Mouse (Mus musculus): Measurements from ENCODE around the gene Prpf3. TPM values are rescaled to one million over a fixed set of nuclear protein-coding genes. Genes with fewer than 3 reads are reported as not detected.
"Not testable (repeated sequence)": the region's sequence is repeated elsewhere in the genome, so short reads cannot be mapped to it uniquely, and the experiment has no call there.

Gene Prpf3
- polyA plus RNA-seq, 1 experiment from 2014 or later, result 35.7 TPM

- 0 out of 2 replicates have a peak overlapping the region, but pooled peaks have one; percentile 0 for H3K9ac ChIP-seq
- DNase-seq (ENCODE audit: low spot score) (no peak), ATAC-seq (ENCODE audit: low FRiP score) (no peak)
- no peaks in the 10 kb centered on the region for H3K27me3 ChIP-seq (ENCODE audit: control insufficient read depth, insufficient read depth, low read length)
- peak overlapping the region; percentile 60 for H3K4me2 ChIP-seq (replicated peaks)
- no peaks in the 10 kb centered on the region for H3K9me3 ChIP-seq (ENCODE audit: control insufficient read depth, low read length)
- 93% methylated on average over 3 of the region's 3 CpGs for WGBS
- no peak overlapping the region for H3K27ac ChIP-seq
- H3K36me3 ChIP-seq (replicated peaks; ENCODE audit: control insufficient read depth, insufficient read depth), result no peaks in the 10 kb centered on the region
- 0 out of 2 replicates have a peak overlapping the region, but pooled peaks have one; percentile 3 for H3K4me3 ChIP-seq (replicated peaks; ENCODE audit: low read length)
- H3K4me1 ChIP-seq (replicated peaks; ENCODE audit: control insufficient read depth, insufficient read depth, low read length), result peaks cover 35% of the 10 kb centered on the region
These were observed 39.0 kb downstream of the Prpf3 start for GRCm38 (mm10) chr3:95816681-95817080.

GRCm38 (mm10) chr3:95808384-95808783 is 47.3 kb downstream of the Prpf3 start:
- no peak for DNase-seq (ENCODE audit: low spot score)
- no peak overlapping the region for H3K9ac ChIP-seq
- peaks cover 15% of the 10 kb centered on the region for H3K36me3 ChIP-seq (replicated peaks; ENCODE audit: control insufficient read depth, insufficient read depth)
- no peak overlapping the region for H3K27ac ChIP-seq
- ATAC-seq (ENCODE audit: low FRiP score), result no peak
- no peaks in the 10 kb centered on the region for H3K4me1 ChIP-seq (replicated peaks; ENCODE audit: control insufficient read depth, insufficient read depth, low read length)
- no peaks in the 10 kb centered on the region for H3K9me3 ChIP-seq (ENCODE audit: control insufficient read depth, low read length)
- WGBS, result 75% methylated on average over 2 of the region's 2 CpGs
- no peak overlapping the region for H3K4me3 ChIP-seq (replicated peaks; ENCODE audit: low read length)
- no peaks in the 10 kb centered on the region for H3K27me3 ChIP-seq (ENCODE audit: control insufficient read depth, insufficient read depth, low read length)
- no peak overlapping the region for H3K4me2 ChIP-seq (replicated peaks)

GRCm38 (mm10) chr3:95807630-95808029 is 48.1 kb downstream of the Prpf3 start:
- not testable (repeated sequence) for H3K4me2 ChIP-seq (replicated peaks); H3K9me3 ChIP-seq (ENCODE audit: control insufficient read depth, low read length); H3K27me3 ChIP-seq (ENCODE audit: control insufficient read depth, insufficient read depth, low read length); H3K27ac ChIP-seq; H3K4me3 ChIP-seq (replicated peaks; ENCODE audit: low read length); H3K9ac ChIP-seq; DNase-seq (ENCODE audit: low spot score); H3K4me1 ChIP-seq (replicated peaks; ENCODE audit: control insufficient read depth, insufficient read depth, low read length); ATAC-seq (ENCODE audit: low FRiP score)
- 75% methylated on average over 4 of the region's 6 CpGs for WGBS
- peaks cover 15% of the 10 kb centered on the region for H3K36me3 ChIP-seq (replicated peaks; ENCODE audit: control insufficient read depth, insufficient read depth)

GRCm38 (mm10) chr3:95806677-95807076 is 49.0 kb downstream of the Prpf3 start:
- ATAC-seq (ENCODE audit: low FRiP score) (no peak), DNase-seq (ENCODE audit: low spot score) (no peak)
- H3K36me3 ChIP-seq (replicated peaks; ENCODE audit: control insufficient read depth, insufficient read depth), result peaks cover 15% of the 10 kb centered on the region
- WGBS, result 96% methylated on average over 1 of the region's 1 CpGs
- H3K4me3 ChIP-seq (replicated peaks; ENCODE audit: low read length), result no peak overlapping the region
- H3K9ac ChIP-seq, result no peak overlapping the region
- H3K27me3 ChIP-seq (ENCODE audit: control insufficient read depth, insufficient read depth, low read length), result no peaks in the 10 kb centered on the region
- H3K4me1 ChIP-seq (replicated peaks; ENCODE audit: control insufficient read depth, insufficient read depth, low read length), result no peaks in the 10 kb centered on the region
- no peak overlapping the region for H3K27ac ChIP-seq
- no peaks in the 10 kb centered on the region for H3K9me3 ChIP-seq (ENCODE audit: control insufficient read depth, low read length)
- no peak overlapping the region for H3K4me2 ChIP-seq (replicated peaks)

GRCm38 (mm10) chr3:95803851-95804250 is 51.8 kb downstream of the Prpf3 start:
- no peak for DNase-seq (ENCODE audit: low spot score)
- no peak overlapping the region for H3K4me3 ChIP-seq (replicated peaks; ENCODE audit: low read length)
- H3K9me3 ChIP-seq (ENCODE audit: control insufficient read depth, low read length), result no peaks in the 10 kb centered on the region
- no peak overlapping the region for H3K27ac ChIP-seq
- no peaks in the 10 kb centered on the region for H3K4me1 ChIP-seq (replicated peaks; ENCODE audit: control insufficient read depth, insufficient read depth, low read length)
- no peak overlapping the region for H3K9ac ChIP-seq
- no peaks in the 10 kb centered on the region for H3K27me3 ChIP-seq (ENCODE audit: control insufficient read depth, insufficient read depth, low read length)
- WGBS, result 97% methylated on average over 4 of the region's 4 CpGs
- peaks cover 15% of the 10 kb centered on the region for H3K36me3 ChIP-seq (replicated peaks; ENCODE audit: control insufficient read depth, insufficient read depth)
- no peak overlapping the region for H3K4me2 ChIP-seq (replicated peaks)
- ATAC-seq (ENCODE audit: low FRiP score), result no peak

- Histone ChIP-seq H3K4me2 (replicated peaks) (no peak overlapping the region), H3K9me3 (ENCODE audit: control insufficient read depth, low read length) (no peaks in the 10 kb centered on the region), H3K27me3 (ENCODE audit: control insufficient read depth, insufficient read depth, low read length) (no peaks in the 10 kb centered on the region), H3K36me3 (replicated peaks; ENCODE audit: control insufficient read depth, insufficient read depth) (no peaks in the 10 kb centered on the region), H3K4me3 (replicated peaks; ENCODE audit: low read length) (no peak overlapping the region), H3K4me1 (replicated peaks; ENCODE audit: control insufficient read depth, insufficient read depth, low read length) (no peaks in the 10 kb centered on the region), H3K27ac (no peak overlapping the region), H3K9ac (no peak overlapping the region)
- ATAC-seq (ENCODE audit: low FRiP score), result no peak
- DNase-seq (ENCODE audit: low spot score), result no peak
- 93% methylated on average over 4 of the region's 4 CpGs for WGBS
These were observed 56.9 kb downstream of the Prpf3 start for GRCm38 (mm10) chr3:95798756-95799155.

GRCm38 (mm10) chr3:95794299-95794698 is 61.4 kb downstream of the Prpf3 start:
- H3K9ac ChIP-seq, result no peak overlapping the region
- WGBS, result 96% methylated on average over 1 of the region's 1 CpGs
- DNase-seq (ENCODE audit: low spot score), result no peak

GRCm38 (mm10) chr3:95793662-95794061 is 62.0 kb downstream of the Prpf3 start:
- ATAC-seq (ENCODE audit: low FRiP score), result no peak
- Histone ChIP-seq H3K9ac (no peak overlapping the region), H3K27me3 (ENCODE audit: control insufficient read depth, insufficient read depth, low read length) (no peaks in the 10 kb centered on the region), H3K27ac (no peak overlapping the region), H3K36me3 (replicated peaks; ENCODE audit: control insufficient read depth, insufficient read depth) (peaks cover 5% of the 10 kb centered on the region; the same call in 1 of the 2 replicates), H3K9me3 (ENCODE audit: control insufficient read depth, low read length) (no peaks in the 10 kb centered on the region), H3K4me1 (replicated peaks; ENCODE audit: control insufficient read depth, insufficient read depth, low read length) (no peaks in the 10 kb centered on the region), H3K4me2 (replicated peaks) (no peak overlapping the region), H3K4me3 (replicated peaks; ENCODE audit: low read length) (no peak overlapping the region)
- DNase-seq (ENCODE audit: low spot score), result no peak
- WGBS, result 90% methylated on average over 2 of the region's 2 CpGs

More at GRCm38 (mm10) chr3:95794299-95794698, 61.4 kb downstream of the Prpf3 start:
- no peaks in the 10 kb centered on the region for H3K9me3 ChIP-seq (ENCODE audit: control insufficient read depth, low read length)
- H3K27me3 ChIP-seq (ENCODE audit: control insufficient read depth, insufficient read depth, low read length), result no peaks in the 10 kb centered on the region
- no peak overlapping the region for H3K27ac ChIP-seq
- no peak for ATAC-seq (ENCODE audit: low FRiP score)
- no peaks in the 10 kb centered on the region for H3K4me1 ChIP-seq (replicated peaks; ENCODE audit: control insufficient read depth, insufficient read depth, low read length)
- no peak overlapping the region for H3K4me3 ChIP-seq (replicated peaks; ENCODE audit: low read length)
- H3K4me2 ChIP-seq (replicated peaks), result no peak overlapping the region
- H3K36me3 ChIP-seq (replicated peaks; ENCODE audit: control insufficient read depth, insufficient read depth), result 0 out of 2 replicates have a peak, but pooled peaks cover 2% of the 10 kb centered on the region

GRCm38 (mm10) chr3:95785501-95785900 is 70.2 kb downstream of the Prpf3 start:
- no peaks in the 10 kb centered on the region for H3K27me3 ChIP-seq (ENCODE audit: control insufficient read depth, insufficient read depth, low read length)
- H3K4me1 ChIP-seq (replicated peaks; ENCODE audit: control insufficient read depth, insufficient read depth, low read length), result no peaks in the 10 kb centered on the region
- no peak overlapping the region for H3K4me3 ChIP-seq (replicated peaks; ENCODE audit: low read length)
- ATAC-seq (ENCODE audit: low FRiP score) (no peak), DNase-seq (ENCODE audit: low spot score) (no peak)
- H3K9me3 ChIP-seq (ENCODE audit: control insufficient read depth, low read length), result no peaks in the 10 kb centered on the region
- no peak overlapping the region for H3K9ac ChIP-seq
- H3K27ac ChIP-seq, result no peak overlapping the region
- 94% methylated on average over 4 of the region's 4 CpGs for WGBS
- H3K36me3 ChIP-seq (replicated peaks; ENCODE audit: control insufficient read depth, insufficient read depth), result peaks cover 82% of the 10 kb centered on the region
- H3K4me2 ChIP-seq (replicated peaks), result no peak overlapping the region
